Mouse (Mus musculus): Measurements from ENCODE around the gene Megf11.

DNA sequence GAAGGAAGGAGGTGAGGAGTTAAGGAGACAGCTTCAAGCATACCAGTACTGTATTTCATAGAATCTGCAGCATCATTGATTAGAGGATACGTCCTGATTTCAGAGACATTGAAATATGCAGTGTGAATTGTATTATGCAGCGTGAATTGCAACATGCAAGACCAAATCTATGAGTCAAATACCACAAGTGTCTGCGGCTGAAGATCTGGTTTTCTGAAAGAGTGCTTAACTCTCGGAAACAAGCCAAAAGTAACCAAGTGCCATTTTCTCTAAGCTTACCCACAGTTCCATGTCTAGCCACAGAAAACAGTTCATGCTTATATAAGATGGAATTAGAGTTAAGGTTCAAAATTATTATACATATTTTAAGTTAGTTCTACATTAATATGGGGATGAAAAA is 362.3 kb downstream of the Megf11 start:
- TF ChIP-seq CTCF (IDR thresholded peaks at IDR 0.05 in 2 of 3, conservative IDR thresholded peaks at IDR 0.05 in 1 of 3; ENCODE audit: control insufficient read depth in 1 of 3, insufficient read depth in 1 of 3, low read depth in 2 of 3, low read length in 3 of 3, poor library complexity in 1 of 3, severe bottlenecking in 1 of 3) = no peak
- no peak for TF ChIP-seq TAL1 (IDR thresholded peaks at IDR 0.05; ENCODE audit: low read length)
- TF ChIP-seq TCF12 (IDR thresholded peaks at IDR 0.05; ENCODE audit: low read depth, low read length) = no peak
- no peak for TF ChIP-seq GABPA (IDR thresholded peaks at IDR 0.05; ENCODE audit: low read depth, low read length)
- no peak for TF ChIP-seq ZNF384 (IDR thresholded peaks at IDR 0.05; ENCODE audit: low read depth, low read length)
- TF ChIP-seq USF1 (IDR thresholded peaks at IDR 0.05; ENCODE audit: low read depth, low read length) = no peak
- no peak for TF ChIP-seq GATA1 (IDR thresholded peaks at IDR 0.05; ENCODE audit: low read depth, low read length)
- TF ChIP-seq USF2 (IDR thresholded peaks at IDR 0.05; ENCODE audit: borderline replicate concordance in 1 of 2, insufficient read depth in 1 of 2, low read depth in 1 of 2, low read length in 2 of 2) = no peak
- no peak for TF ChIP-seq POLR2A (IDR thresholded peaks at IDR 0.05; ENCODE audit: control insufficient read depth in 1 of 2, insufficient read depth in 1 of 2, low read depth in 1 of 2, low read length in 2 of 2, poor library complexity in 1 of 2)
- no peak for TF ChIP-seq CHD1 (IDR thresholded peaks at IDR 0.05; ENCODE audit: low read depth, low read length)
- TF ChIP-seq MYC (IDR thresholded peaks at IDR 0.05; ENCODE audit: low read depth, low read length) = no peak
- no peak for TF ChIP-seq ZMIZ1 (IDR thresholded peaks at IDR 0.05; ENCODE audit: low read depth, low read length)
- TF ChIP-seq MAFK (IDR thresholded peaks at IDR 0.05; ENCODE audit: borderline replicate concordance, low read depth, low read length) = no peak
- no peak for TF ChIP-seq CHD2 (IDR thresholded peaks at IDR 0.05; ENCODE audit: low read length)
